Mouse (Mus musculus) cerebral cortex, adult 2 months (tissue): ENCODE data around the gene Ttc9b.

Source experiments
- WGBS: fragments of 180-500 bp; shearing (Covaris S2); methylation state at CpG from one replicate; pipeline ENCODE4 v1.1.7; 2018; 5-methylcytosine and 5-hydroxymethylcytosine counted together

The Ttc9b gene

GRCm38 (mm10) chr7:27688246-27688788, 34.6 kb downstream of the Ttc9b start:
- 24% methylated on average over 14 of the region's 14 CpGs for WGBS

DNA sequence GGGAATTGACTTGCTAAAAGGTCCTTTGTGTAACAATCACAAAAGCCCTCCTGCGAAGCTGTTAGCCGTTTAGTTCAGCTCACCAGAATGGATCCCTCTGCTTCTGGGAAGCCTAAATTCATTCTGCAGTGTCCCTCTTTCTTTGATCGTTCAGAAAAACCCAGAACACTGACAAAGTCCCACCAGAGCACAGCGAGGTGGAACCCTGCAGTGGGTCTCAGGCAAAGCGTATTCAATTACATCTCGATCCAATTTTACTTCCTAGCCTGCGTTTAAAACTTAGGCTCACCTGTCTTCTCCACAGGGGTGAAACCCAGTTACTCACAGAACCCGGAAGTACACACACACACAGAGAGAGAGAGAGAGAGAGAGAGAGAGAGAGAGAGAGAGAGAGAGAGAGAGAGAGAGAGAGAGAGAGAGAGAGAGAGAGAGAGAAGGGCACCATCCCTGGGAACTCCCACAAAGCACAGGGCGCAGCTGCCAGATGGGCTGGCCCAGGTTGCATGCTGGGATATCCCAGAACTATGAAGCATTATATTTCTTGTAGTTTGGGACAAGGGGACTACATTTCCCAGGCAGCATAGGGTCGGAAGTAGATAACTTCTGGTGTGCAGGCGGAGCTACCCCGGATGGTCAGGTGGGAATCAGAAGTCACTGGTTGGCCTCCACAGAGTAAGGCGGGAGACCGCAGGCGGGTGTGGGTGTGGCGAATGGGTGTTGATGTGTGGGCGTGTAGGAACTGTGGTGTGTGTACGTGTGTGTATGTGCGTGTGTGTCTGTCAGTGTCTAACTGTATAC, 35.3 kb downstream of the Ttc9b start, which contains the start of gene Zfp607b:
Zfp607b (plus strand) TSS at position 526 of the 798 bp plus-strand sequence.
- WGBS: under 1% methylated on average over 19 of the region's 19 CpGs

DNA sequence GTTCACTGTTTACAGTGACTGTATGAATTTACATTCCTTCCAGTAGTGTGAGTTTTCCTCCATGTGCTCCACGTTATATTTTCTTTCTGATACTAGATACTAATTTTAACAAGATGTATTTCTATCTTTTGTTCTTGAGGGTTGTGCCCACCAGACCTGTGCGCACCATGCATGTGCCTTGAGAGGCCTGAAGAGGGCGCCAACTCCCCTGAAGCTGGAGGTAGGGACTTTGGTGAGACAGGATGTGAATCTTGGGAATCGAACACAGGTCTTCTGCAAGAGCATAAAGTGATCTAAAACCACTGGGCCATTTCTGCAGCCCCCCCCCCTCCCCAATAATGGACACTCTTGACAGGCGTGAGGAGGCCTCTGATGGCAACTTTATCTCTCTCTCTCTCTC, 37.4 kb downstream of the Ttc9b start:
- 39% methylated on average over 5 of the region's 5 CpGs for WGBS

GRCm38 (mm10) chr7:27696711-27697110, 43.0 kb downstream of the Ttc9b start:
- WGBS: 59% methylated on average over 3 of the region's 3 CpGs
